Mouse (Mus musculus) megakaryocyte, embryonic 14.5 days (primary cell): Measurements from ENCODE around the gene Pip4k2c.

Source experiments
- FLI1 ChIP-seq: IDR thresholded peaks from 2 replicates; pipeline ENCODE4 v1.6.1; 2012; ENCODE audit warnings: low read length, inconsistent platforms, mixed read lengths
- GATA1 ChIP-seq: IDR thresholded peaks from 3 replicates; pipeline ENCODE4 v1.6.1; 2012; ENCODE audit warnings: mixed read lengths, low read length, inconsistent platforms, borderline replicate concordance

DNA sequence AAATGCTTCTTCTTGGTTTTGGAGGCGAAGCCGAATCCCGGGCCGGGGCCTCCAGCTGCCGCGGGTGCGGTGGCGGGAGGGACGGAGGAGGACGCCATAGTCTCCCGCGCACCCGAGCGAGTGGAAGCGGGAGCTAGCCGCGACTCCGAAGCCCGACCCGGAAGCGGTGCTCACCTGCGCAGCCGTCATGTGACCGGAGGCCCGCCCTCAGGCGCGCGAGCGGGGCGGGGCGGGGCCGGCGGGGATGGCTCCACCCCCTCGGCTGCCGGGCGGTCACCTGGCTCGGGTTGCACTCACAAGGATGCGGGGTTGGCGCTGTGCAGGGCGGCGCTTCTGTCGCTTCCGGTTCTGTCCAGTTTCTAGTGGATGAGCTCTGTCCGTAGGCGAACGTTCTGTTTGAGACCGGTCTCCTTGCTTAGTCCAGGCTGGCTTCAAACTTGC is at the start of gene Pip4k2c:
- no peak for TF ChIP-seq GATA1
- TF ChIP-seq FLI1: no peak
